Mouse (Mus musculus) heart, postnatal 25 days (tissue): Measurements from ENCODE around the gene Fam162b. TPM values are rescaled to one million over a fixed set of nuclear protein-coding genes. Genes with fewer than 3 reads are reported as not detected.

Experiments used
- DNase-seq: peaks from one replicate; pipeline ENCODE4 v3.0.0; 2022; ENCODE audit warnings: low spot score
- intact Hi-C: fragments of 180-260 bp; cut with DNase I; formaldehyde crosslinking; loops from one replicate; pipeline ENCODE4 v1.15.1; 2025
- total RNA-seq, 2 experiments: library from RNA; stranded (reverse); gene quantifications; 2 replicates each; pipeline ENCODE4 v1.2.3; 2021

The Fam162b gene
- not detected for total RNA-seq

- intact Hi-C loops: loop anchor here (10.0 kb wide), 1 partner anchor 65 kb away; no protein-coding TSS in a partner anchor
- DNase-seq: no peak
Measured at GRCm38 (mm10) chr10:51590139-51590574, at the start of gene Fam162b. Gene Fam162b, minus strand, starts transcription at chr10:51590517.

GRCm38 (mm10) chr10:51631411-51632136 lies 41.3 kb upstream of the Fam162b start, which contains the start of gene Gprc6a:
Gene Gprc6a, minus strand, starts transcription at chr10:51631461.
- intact Hi-C loops: no loop called here
- no peak for DNase-seq

- no peak for DNase-seq
- intact Hi-C loops: no loop called here
Measured at GRCm38 (mm10) chr10:51621193-51621592, 30.9 kb upstream of the Fam162b start.

- intact Hi-C loops: no loop called here
- DNase-seq: no peak
Measured at GRCm38 (mm10) chr10:51620126-51620525, 29.8 kb upstream of the Fam162b start.

- no peak for DNase-seq
- intact Hi-C loops: no loop called here
Measured at GRCm38 (mm10) chr10:51618538-51618937, 28.2 kb upstream of the Fam162b start.

- intact Hi-C loops: no loop called here
- no peak for DNase-seq
Measured at GRCm38 (mm10) chr10:51614826-51615590, 24.7 kb upstream of the Fam162b start.

- intact Hi-C loops: no loop called here
Measured at GRCm38 (mm10) chr10:51613421-51613820, 23.1 kb upstream of the Fam162b start.

GRCm38 (mm10) chr10:51611969-51612682 lies 21.8 kb upstream of the Fam162b start:
- intact Hi-C loops: no loop called here
- no peak for DNase-seq

More at GRCm38 (mm10) chr10:51613421-51613820, 23.1 kb upstream of the Fam162b start:
- no peak for DNase-seq

- DNase-seq: no peak
- intact Hi-C loops: no loop called here
Measured at GRCm38 (mm10) chr10:51609741-51610425, 19.6 kb upstream of the Fam162b start.

GRCm38 (mm10) chr10:51596928-51597635 lies 6.8 kb upstream of the Fam162b start:
- no peak for DNase-seq
- intact Hi-C loops: loop anchor here (10.0 kb wide), 1 partner anchor 58 kb away; no protein-coding TSS in a partner anchor

- no peak for DNase-seq
- intact Hi-C loops: loop anchor here (10.0 kb wide), 1 partner anchor 60 kb away; no protein-coding TSS in a partner anchor
Measured at GRCm38 (mm10) chr10:51595001-51595931, 4.9 kb upstream of the Fam162b start.

- no peak for DNase-seq
- intact Hi-C loops: loop anchor here (10.0 kb wide), 1 partner anchor 63 kb away; no protein-coding TSS in a partner anchor
Measured at GRCm38 (mm10) chr10:51591574-51591973, 1.3 kb upstream of the Fam162b start.

- DNase-seq: no peak
- intact Hi-C loops: no loop called here
Measured at GRCm38 (mm10) chr10:51584919-51585318, 5.4 kb downstream of the Fam162b start.

- intact Hi-C loops: no loop called here
- DNase-seq: no peak
Measured at GRCm38 (mm10) chr10:51584378-51584777, 5.9 kb downstream of the Fam162b start.

GRCm38 (mm10) chr10:51571225-51571996 lies 18.9 kb downstream of the Fam162b start:
- intact Hi-C loops: no loop called here
- no peak for DNase-seq

- intact Hi-C loops: no loop called here
Measured at GRCm38 (mm10) chr10:51556005-51556404, 34.3 kb downstream of the Fam162b start.

More at GRCm38 (mm10) chr10:51556005-51556404, 34.3 kb downstream of the Fam162b start:
- DNase-seq: no peak
